Mouse (Mus musculus) liver, embryonic 15.5 days (tissue): Measurements from ENCODE around the gene Postn. TPM values are rescaled to one million over a fixed set of nuclear protein-coding genes. Genes with fewer than 3 reads are reported as not detected.

Source experiments
- ATAC-seq: fragments of 200-750 bp; cut with Nextera tagmentation; 2 replicates; pipeline ENCODE4 v1.8.0; 2017; ENCODE audit warnings: moderate number of reproducible peaks, mild to moderate bottlenecking, moderate library complexity; ENCODE audit not compliant: insufficient read depth
- H3K27ac ChIP-seq: fragments of 300-500 bp; sonication (generic); replicated peaks from 2 replicates; pipeline ENCODE4 v1.5.1; 2015; ENCODE audit warnings: mild to moderate bottlenecking, inconsistent platforms
- H3K27me3 ChIP-seq: fragments of 300-500 bp; sonication (generic); 2 replicates; pipeline ENCODE4 v1.6.1; 2015; ENCODE audit warnings: mild to moderate bottlenecking, inconsistent platforms
- H3K36me3 ChIP-seq: fragments of 300-500 bp; sonication (generic); replicated peaks from 2 replicates; pipeline ENCODE4 v1.6.1; 2015; ENCODE audit warnings: moderate library complexity, mild to moderate bottlenecking, inconsistent platforms
- H3K4me1 ChIP-seq: fragments of 300-500 bp; sonication (generic); replicated peaks from 2 replicates; pipeline ENCODE4 v1.6.1; 2015; ENCODE audit warnings: inconsistent platforms
- H3K4me2 ChIP-seq: fragments of 300-500 bp; sonication (generic); 2 replicates; pipeline ENCODE4 v1.6.1; 2015; ENCODE audit warnings: moderate library complexity, mild to moderate bottlenecking, inconsistent platforms
- H3K4me3 ChIP-seq: fragments of 300-500 bp; sonication (generic); replicated peaks from 2 replicates; pipeline ENCODE4 v1.5.1; 2015; ENCODE audit warnings: mild to moderate bottlenecking, inconsistent platforms
- H3K9ac ChIP-seq: fragments of 300-500 bp; sonication (generic); 2 replicates; pipeline ENCODE4 v1.6.1; 2015; ENCODE audit warnings: moderate library complexity, mild to moderate bottlenecking, inconsistent platforms
- H3K9me3 ChIP-seq: fragments of 300-500 bp; sonication (generic); replicated peaks from 2 replicates; pipeline ENCODE4 v1.6.1; 2016; ENCODE audit warnings: inconsistent platforms
- WGBS: fragments of 180-500 bp; shearing (Covaris S2); methylation state at CpG from one replicate; pipeline ENCODE4 v1.1.7; 2015; ENCODE audit warnings: mixed read lengths; ENCODE audit not compliant: insufficient replicate concordance; 5-methylcytosine and 5-hydroxymethylcytosine counted together
- polyA plus RNA-seq: library from polyadenylated mRNA; unstranded; fragments of >200 nt; fragmentation: Nextera tagmentation; extraction: Ambion mirVana; gene quantifications from 2 replicates; pipeline ENCODE4 v1.2.1, GENCODE M21; 2015

Gene Postn
- polyA plus RNA-seq, 1 experiment from 2014 or later = 24.1 TPM

GRCm38 (mm10) chr3:54420189-54420928, 59.5 kb downstream of the Postn start:
- H3K9me3 ChIP-seq = no peaks in the 10 kb centered on the region
- 56% methylated on average over 10 of the region's 10 CpGs for WGBS
- ATAC-seq = no peak

GRCm38 (mm10) chr3:54420983-54421382, 60.1 kb downstream of the Postn start:
- H3K4me3 ChIP-seq = no peak overlapping the region
- H3K27ac ChIP-seq = no peak overlapping the region
- H3K9ac ChIP-seq = no peak overlapping the region
- H3K9me3 ChIP-seq = no peaks in the 10 kb centered on the region
- no peak for ATAC-seq
- 56% methylated on average over 6 of the region's 6 CpGs for WGBS
- H3K27me3 ChIP-seq = no peaks in the 10 kb centered on the region
- no peaks in the 10 kb centered on the region for H3K4me1 ChIP-seq
- H3K4me2 ChIP-seq = no peak overlapping the region
- H3K36me3 ChIP-seq = no peaks in the 10 kb centered on the region

More at GRCm38 (mm10) chr3:54420189-54420928, 59.5 kb downstream of the Postn start:
- Histone ChIP-seq H3K27me3 (no peaks in the 10 kb centered on the region), H3K4me3 (no peak overlapping the region), H3K27ac (no peak overlapping the region), H3K4me1 (no peaks in the 10 kb centered on the region), H3K36me3 (no peaks in the 10 kb centered on the region), H3K9ac (no peak overlapping the region), H3K4me2 (no peak overlapping the region)

GRCm38 (mm10) chr3:54421666-54422065, 60.8 kb downstream of the Postn start:
- ATAC-seq = no peak
- H3K4me2 ChIP-seq = no peak overlapping the region
- H3K9me3 ChIP-seq = no peaks in the 10 kb centered on the region
- H3K9ac ChIP-seq = no peak overlapping the region
- 68% methylated on average over 2 of the region's 2 CpGs for WGBS
- H3K4me3 ChIP-seq = no peak overlapping the region
- no peaks in the 10 kb centered on the region for H3K27me3 ChIP-seq
- no peaks in the 10 kb centered on the region for H3K36me3 ChIP-seq
- H3K4me1 ChIP-seq = no peaks in the 10 kb centered on the region
- no peak overlapping the region for H3K27ac ChIP-seq

- Histone ChIP-seq H3K9me3 (no peaks in the 10 kb centered on the region), H3K4me2 (no peak overlapping the region), H3K27me3 (no peaks in the 10 kb centered on the region), H3K27ac (no peak overlapping the region), H3K4me1 (no peaks in the 10 kb centered on the region), H3K9ac (no peak overlapping the region), H3K36me3 (no peaks in the 10 kb centered on the region), H3K4me3 (no peak overlapping the region)
- 50% methylated on average over 4 of the region's 4 CpGs for WGBS
- ATAC-seq = no peak
These were observed 63.2 kb downstream of the Postn start for GRCm38 (mm10) chr3:54424146-54424545.

GRCm38 (mm10) chr3:54431663-54432062, 70.8 kb downstream of the Postn start:
- no peaks in the 10 kb centered on the region for H3K27me3 ChIP-seq
- H3K9ac ChIP-seq = no peak overlapping the region
- H3K36me3 ChIP-seq = no peaks in the 10 kb centered on the region
- ATAC-seq = no peak
- no peak overlapping the region for H3K27ac ChIP-seq
- no peaks in the 10 kb centered on the region for H3K9me3 ChIP-seq
- H3K4me3 ChIP-seq = no peak overlapping the region
- H3K4me1 ChIP-seq = no peaks in the 10 kb centered on the region
- H3K4me2 ChIP-seq = no peak overlapping the region
- 61% methylated on average over 4 of the region's 4 CpGs for whole genome bisulfite sequencing

GRCm38 (mm10) chr3:54432167-54432566, 71.3 kb downstream of the Postn start:
- Histone ChIP-seq H3K27ac (no peak overlapping the region), H3K36me3 (no peaks in the 10 kb centered on the region), H3K4me3 (no peak overlapping the region), H3K9ac (no peak overlapping the region), H3K27me3 (no peaks in the 10 kb centered on the region), H3K4me1 (no peaks in the 10 kb centered on the region), H3K4me2 (no peak overlapping the region), H3K9me3 (no peaks in the 10 kb centered on the region)
- 53% methylated on average over 6 of the region's 6 CpGs for WGBS
- ATAC-seq = no peak

- no peaks in the 10 kb centered on the region for H3K36me3 ChIP-seq
- no peaks in the 10 kb centered on the region for H3K9me3 ChIP-seq
- H3K4me3 ChIP-seq = no peak overlapping the region
- H3K4me2 ChIP-seq = no peak overlapping the region
- H3K4me1 ChIP-seq = no peaks in the 10 kb centered on the region
- ATAC-seq = no peak
- 55% methylated on average over 4 of the region's 4 CpGs for WGBS
- no peaks in the 10 kb centered on the region for H3K27me3 ChIP-seq
- no peak overlapping the region for H3K27ac ChIP-seq
- H3K9ac ChIP-seq = no peak overlapping the region
These were observed 71.7 kb downstream of the Postn start for GRCm38 (mm10) chr3:54432605-54433004.

- WGBS = 60% methylated on average over 6 of the region's 6 CpGs
- ATAC-seq = no peak
- Histone ChIP-seq H3K9ac (no peak overlapping the region), H3K9me3 (no peaks in the 10 kb centered on the region), H3K4me2 (no peak overlapping the region), H3K27me3 (no peaks in the 10 kb centered on the region), H3K27ac (no peak overlapping the region), H3K36me3 (no peaks in the 10 kb centered on the region), H3K4me1 (no peaks in the 10 kb centered on the region), H3K4me3 (no peak overlapping the region)
These were observed 73.7 kb downstream of the Postn start for GRCm38 (mm10) chr3:54434571-54434970.

GRCm38 (mm10) chr3:54436373-54436964, 75.6 kb downstream of the Postn start:
- ATAC-seq = no peak
- H3K4me1 ChIP-seq = no peaks in the 10 kb centered on the region
- H3K9ac ChIP-seq = no peak overlapping the region
- no peak overlapping the region for H3K27ac ChIP-seq
- 14% methylated on average over 1 of the region's 1 CpGs for WGBS
- H3K27me3 ChIP-seq = no peaks in the 10 kb centered on the region
- H3K9me3 ChIP-seq = no peaks in the 10 kb centered on the region
- no peaks in the 10 kb centered on the region for H3K36me3 ChIP-seq
- H3K4me3 ChIP-seq = no peak overlapping the region
- H3K4me2 ChIP-seq = no peak overlapping the region

Other genes starting within 250 kb of the Postn start
- not detected in 2 replicates for gene Trpc4, start 205.1 kb upstream of the Postn start, polyA plus RNA-seq